Mouse (Mus musculus) embryo, embryonic 10.5 days (tissue): Measurements from ENCODE around the gene Mcl1.
"Not testable (repeated sequence)": the region's sequence is repeated elsewhere in the genome, so short reads cannot be mapped to it uniquely, and the experiment has no call there.

ENCODE experiments used
- DNase-seq: peaks from one replicate; pipeline ENCODE4 v3.0.0-alpha.2; 2015; ENCODE audit warnings: low spot score

Mcl1 gene

DNA sequence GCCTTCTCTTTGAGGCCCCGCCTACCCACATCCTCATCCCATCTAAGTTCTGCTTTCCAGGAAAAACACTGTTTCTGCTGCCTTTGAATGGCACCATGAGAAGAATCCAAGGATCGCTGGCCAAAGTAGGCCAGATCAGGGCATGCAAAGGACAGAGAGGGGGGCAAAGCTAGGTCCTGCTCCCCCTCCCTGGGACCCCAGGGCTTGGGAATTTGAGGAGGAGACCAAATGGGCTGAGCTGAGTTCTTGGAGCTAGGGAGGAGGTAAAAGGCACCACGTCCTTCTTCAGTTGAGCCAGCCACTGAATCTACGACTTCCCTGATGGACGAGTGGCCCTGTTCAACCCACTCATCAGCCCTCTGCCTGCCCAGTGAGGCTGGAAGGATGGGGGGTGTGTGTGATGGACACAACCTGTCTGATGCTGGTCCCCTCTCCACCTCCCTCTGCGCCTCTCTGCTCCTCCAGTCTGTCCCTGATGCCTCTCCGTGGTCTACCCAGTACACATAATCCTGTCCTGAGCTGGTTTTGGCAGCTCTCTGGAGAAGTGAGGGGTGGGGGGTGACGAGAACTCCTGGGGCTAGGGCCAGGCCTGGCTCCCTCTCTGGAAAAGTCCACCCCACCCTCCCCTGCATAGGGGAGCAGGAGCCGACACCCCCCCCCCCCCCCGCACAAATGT lies 28.0 kb downstream of the Mcl1 start:
- DNase-seq, result no peak

DNA sequence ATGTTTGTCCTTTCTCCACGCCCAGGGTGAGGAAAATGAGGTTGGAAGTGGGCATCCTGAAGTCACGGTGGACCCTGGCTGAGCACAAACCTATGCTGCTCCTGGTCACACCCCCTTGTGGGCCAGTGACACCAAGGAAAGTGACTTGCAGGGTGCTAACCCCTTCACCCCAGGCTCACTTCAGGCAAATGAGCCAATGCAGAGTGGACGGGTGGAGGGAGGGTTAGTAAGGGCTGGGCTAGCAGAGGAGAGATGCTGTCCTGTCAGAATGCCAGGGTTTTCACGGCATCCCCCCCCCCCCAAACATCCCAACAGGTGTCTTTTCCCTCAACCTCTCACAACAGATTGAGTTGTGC lies 28.6 kb downstream of the Mcl1 start:
- DNase-seq, result no peak

GRCm38 (mm10) chr3:95687524-95688421 lies 29.2 kb downstream of the Mcl1 start, which contains the start of gene Adamtsl4:
Gene Adamtsl4 (minus strand): TSS chr3:95687917.
- DNase-seq, result peak; percentile 76

GRCm38 (mm10) chr3:95689171-95689915 lies 30.8 kb downstream of the Mcl1 start:
- DNase-seq, result peak; percentile 53

DNA sequence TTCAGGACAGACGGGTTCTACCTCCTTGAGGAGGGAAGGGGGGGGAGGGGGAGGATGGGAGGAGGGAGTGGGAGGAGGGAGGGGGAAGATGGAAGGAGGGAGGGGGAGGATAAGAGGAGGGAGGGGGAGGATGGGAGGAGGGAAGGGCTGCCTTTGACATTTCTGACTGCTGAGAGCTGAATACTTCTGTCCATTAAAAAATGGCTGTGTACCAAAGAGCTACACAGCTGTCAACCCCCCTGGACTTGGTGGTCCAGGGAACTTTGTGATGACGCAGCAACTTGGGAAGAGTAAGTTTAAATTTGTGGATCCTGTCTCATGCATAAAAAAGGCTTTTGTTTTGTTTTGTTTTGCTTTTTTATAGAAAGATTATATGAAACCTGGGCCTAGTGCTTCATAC lies 31.4 kb downstream of the Mcl1 start:
- no peak for DNase-seq

GRCm38 (mm10) chr3:95690552-95690951 lies 32.0 kb downstream of the Mcl1 start:
- DNase-seq, result not testable (repeated sequence)

DNA sequence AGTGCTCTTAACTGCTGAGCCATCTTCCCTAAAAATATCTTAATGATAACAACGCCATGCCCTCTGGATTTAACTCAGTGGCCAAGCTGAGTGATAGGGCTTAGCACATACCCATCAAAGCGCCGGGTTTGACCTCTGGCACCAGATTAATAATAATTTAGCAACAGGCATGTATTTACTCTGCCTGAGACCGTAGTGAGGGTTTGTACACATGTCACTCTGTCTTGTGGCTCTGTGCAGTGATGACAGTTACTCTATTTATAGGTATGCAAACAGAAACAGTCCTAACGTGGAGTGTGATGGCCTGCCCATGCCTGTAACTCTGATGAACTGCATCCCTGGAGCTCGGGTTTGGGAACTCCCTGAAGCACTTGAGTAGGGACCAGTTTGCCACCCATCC lies 34.1 kb downstream of the Mcl1 start:
- no peak for DNase-seq

GRCm38 (mm10) chr3:95693821-95694807 lies 35.5 kb downstream of the Mcl1 start:
- peak; percentile 48 for DNase-seq

DNA sequence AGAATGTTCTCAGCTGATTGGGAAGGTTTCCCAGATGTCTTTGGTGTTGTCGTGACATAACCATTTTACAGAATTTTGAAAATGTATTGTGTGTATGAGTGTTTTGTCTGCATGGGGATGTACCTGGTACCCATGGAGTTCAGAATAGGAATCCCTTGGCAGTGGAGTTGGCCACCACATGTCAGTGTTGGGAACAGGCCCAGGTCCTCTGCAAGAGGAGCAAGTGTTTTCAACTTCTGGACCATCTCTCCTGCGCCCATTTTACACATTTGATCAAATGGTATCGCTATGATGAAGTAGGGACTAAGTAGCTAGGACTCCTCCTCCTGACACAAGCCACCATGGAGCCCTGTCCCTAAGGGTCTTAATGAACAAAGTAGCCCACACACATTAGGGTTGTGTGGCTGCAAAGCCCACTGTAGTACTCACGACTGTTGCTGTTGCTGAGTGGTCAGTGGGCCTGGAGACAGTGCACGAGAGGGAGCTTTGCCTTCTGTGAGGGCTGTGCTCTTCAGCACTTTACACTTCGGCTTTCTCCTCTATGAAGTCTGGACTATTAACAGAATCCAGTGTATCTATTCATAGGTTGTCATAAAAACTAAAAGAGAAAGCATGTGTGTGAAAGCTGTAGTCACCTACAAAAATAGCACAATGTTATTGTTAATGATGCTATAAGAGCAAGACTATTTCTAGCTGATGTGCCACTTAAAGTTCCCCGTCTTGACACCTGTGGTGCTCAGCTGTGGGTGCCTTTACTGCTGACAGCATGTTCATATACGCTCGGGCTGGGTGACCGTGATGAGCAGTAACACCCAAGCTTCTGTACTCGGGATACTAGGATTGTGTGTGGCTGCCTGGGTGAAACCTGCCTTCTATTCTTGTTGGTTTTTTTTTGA lies 36.5 kb downstream of the Mcl1 start:
- DNase-seq, result no peak

DNA sequence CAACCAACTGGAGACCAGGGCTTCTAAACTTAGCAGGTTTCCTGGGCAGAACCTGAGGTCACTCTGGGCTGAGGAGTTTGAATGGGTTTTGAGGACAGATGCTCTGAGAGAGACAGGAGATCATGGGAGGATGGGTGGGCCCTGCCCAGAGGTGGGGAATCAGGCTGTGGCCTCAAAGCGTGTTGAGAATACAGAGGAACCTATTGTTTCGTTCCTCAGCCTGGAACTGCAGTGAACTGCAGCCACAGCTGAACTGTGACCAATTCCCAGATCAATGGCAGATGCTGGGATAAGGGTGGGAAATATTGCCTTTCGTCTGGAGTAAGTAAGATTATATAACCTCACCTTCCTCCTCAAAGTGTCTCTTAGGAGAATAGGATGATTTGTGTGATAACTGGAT lies 37.2 kb downstream of the Mcl1 start:
- peak; percentile 58 for DNase-seq

GRCm38 (mm10) chr3:95696360-95696759 lies 37.8 kb downstream of the Mcl1 start:
- DNase-seq, result peak; percentile 70

- no peak for DNase-seq
Observed at GRCm38 (mm10) chr3:95698286-95698685, 39.7 kb downstream of the Mcl1 start.

GRCm38 (mm10) chr3:95700233-95700681 lies 41.7 kb downstream of the Mcl1 start:
- DNase-seq, result no peak

GRCm38 (mm10) chr3:95701085-95701484 lies 42.5 kb downstream of the Mcl1 start:
- DNase-seq, result no peak

GRCm38 (mm10) chr3:95701877-95702540 lies 43.4 kb downstream of the Mcl1 start:
- DNase-seq, result peak; percentile 89

- DNase-seq, result no peak
Observed at GRCm38 (mm10) chr3:95703276-95703675, 44.7 kb downstream of the Mcl1 start.

DNA sequence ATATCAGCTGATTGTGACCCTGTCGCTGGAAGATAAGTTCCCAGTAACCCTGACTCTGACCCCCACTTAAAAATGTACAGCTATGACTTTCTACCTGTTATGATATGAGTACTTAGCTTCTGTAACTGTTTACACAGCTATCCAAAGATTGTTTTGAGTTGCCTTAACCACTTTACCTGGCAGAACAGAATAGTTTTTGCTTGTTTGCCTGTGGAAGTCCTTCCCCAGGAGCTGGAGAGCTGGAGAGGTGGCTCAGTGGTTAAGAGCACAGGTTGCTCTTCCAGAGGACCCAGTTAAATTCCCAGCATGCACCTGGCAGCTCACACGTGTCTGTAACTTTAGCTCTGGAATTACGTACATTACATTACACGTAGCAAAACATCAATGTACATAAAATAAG lies 46.0 kb downstream of the Mcl1 start:
- no peak for DNase-seq

DNA sequence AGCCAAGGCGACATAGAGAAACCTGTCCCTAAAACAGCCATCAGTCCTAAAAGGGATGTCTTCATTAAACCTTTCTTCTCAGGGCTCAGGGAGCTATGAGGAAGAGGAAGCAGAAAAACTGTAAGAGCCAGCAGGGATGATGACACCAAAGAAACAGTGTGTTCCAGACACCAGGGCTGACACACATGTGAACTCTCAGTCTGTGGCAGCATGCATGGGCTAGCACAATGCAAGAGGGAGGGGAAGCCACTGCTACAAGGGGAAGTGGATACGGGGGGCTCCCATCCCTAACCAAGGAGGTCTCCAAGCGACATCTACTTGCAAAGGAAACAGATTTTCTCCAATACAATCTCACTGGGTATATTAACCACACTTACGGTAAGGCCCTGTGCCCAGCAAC lies 47.7 kb downstream of the Mcl1 start:
- DNase-seq, result no peak

- DNase-seq, result no peak
Observed at GRCm38 (mm10) chr3:95707497-95707896, 48.9 kb downstream of the Mcl1 start.

DNA sequence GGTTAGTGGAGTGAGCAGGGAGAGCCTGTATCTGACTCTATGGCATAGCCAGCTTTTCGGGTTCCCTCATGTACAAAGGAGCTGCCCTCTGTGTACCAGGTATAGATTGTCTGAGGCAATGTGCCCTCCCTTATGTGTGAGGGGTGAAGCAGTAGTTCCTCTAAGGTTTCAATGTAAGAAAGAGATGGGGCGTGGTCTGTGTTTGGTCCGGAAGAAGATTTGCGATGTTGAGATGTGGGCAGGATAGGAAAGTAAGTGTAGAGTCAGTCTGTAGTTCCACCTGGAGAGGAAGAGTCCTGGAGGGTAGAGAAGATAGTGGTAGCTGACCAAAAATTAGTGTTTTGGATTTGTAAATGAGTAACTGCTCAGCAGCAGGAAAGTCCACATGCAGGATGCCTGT lies 50.5 kb downstream of the Mcl1 start:
- DNase-seq, result no peak
